Mouse (Mus musculus): Measurements from ENCODE around the gene Tmem158.

DNA sequence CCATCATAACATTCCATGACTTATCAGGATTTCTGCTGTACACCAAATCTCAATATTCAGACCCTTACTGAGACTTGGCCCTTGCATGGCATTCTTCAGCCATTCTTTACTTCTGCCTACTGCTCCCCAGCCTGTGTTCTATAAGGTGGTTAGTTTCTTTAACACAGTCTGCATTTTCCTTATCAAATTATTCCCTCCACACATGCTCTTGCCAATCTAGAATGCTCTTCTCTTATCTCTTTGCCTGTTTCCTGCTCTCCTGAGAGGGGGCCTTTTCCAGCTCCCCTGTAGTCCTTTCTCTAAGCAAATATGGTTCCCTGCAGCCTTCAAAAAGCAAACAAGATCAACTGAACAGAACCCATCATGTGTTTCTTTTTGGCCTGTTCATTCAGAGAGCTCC, 20.2 kb upstream of the Tmem158 start:
- no peak for TF ChIP-seq CTCF (conservative IDR thresholded peaks at IDR 0.05; ENCODE audit: insufficient read depth, insufficient read length, low read depth, low read length)
- TF ChIP-seq POLR2A (IDR thresholded peaks at IDR 0.05; ENCODE audit: low read depth, low read length) = no peak
